Mouse (Mus musculus) lung, embryonic 15.5 days (tissue): ENCODE measurements around the gene Gtpbp4. TPM values are rescaled to one million over a fixed set of nuclear protein-coding genes. Genes with fewer than 3 reads are reported as not detected.
"Not testable (repeated sequence)": the region's sequence is repeated elsewhere in the genome, so short reads cannot be mapped to it uniquely, and the experiment has no call there.

Experiments
- ATAC-seq: fragments of 200-750 bp; cut with Nextera tagmentation; 2 replicates; pipeline ENCODE4 v1.8.0; 2017; ENCODE audit warnings: moderate number of reproducible peaks, borderline replicate concordance; ENCODE audit not compliant: low FRiP score, low TSS enrichment; ENCODE audit errors: extremely low read depth
- H3K27ac ChIP-seq: fragments of 300-500 bp; sonication (generic); 2 replicates; pipeline ENCODE4 v1.5.1; 2015; ENCODE audit warnings: moderate library complexity, mild to moderate bottlenecking, inconsistent platforms
- H3K27me3 ChIP-seq: fragments of 300-500 bp; sonication (generic); 2 replicates; pipeline ENCODE4 v1.6.1; 2015; ENCODE audit warnings: inconsistent platforms
- H3K36me3 ChIP-seq: fragments of 300-500 bp; sonication (generic); 2 replicates; pipeline ENCODE4 v1.6.1; 2015; ENCODE audit warnings: inconsistent platforms
- H3K4me1 ChIP-seq: fragments of 300-500 bp; sonication (generic); 2 replicates; pipeline ENCODE4 v1.6.1; 2015; ENCODE audit warnings: inconsistent platforms
- H3K4me2 ChIP-seq: fragments of 300-500 bp; sonication (generic); 2 replicates; pipeline ENCODE4 v1.6.1; 2015; ENCODE audit warnings: inconsistent platforms, mild to moderate bottlenecking, moderate library complexity
- H3K4me3 ChIP-seq: fragments of 300-500 bp; sonication (generic); 2 replicates; pipeline ENCODE4 v1.5.1; 2015; ENCODE audit warnings: mild to moderate bottlenecking, inconsistent platforms
- H3K9ac ChIP-seq: fragments of 300-500 bp; sonication (generic); 2 replicates; pipeline ENCODE4 v1.6.1; 2015; ENCODE audit warnings: inconsistent platforms
- H3K9me3 ChIP-seq: fragments of 300-500 bp; sonication (generic); 2 replicates; pipeline ENCODE4 v1.6.1; 2016; ENCODE audit warnings: inconsistent platforms
- WGBS: fragments of 180-500 bp; shearing (Covaris S2); methylation state at CpG from one replicate; pipeline ENCODE4 v1.1.7; 2015; 5-methylcytosine and 5-hydroxymethylcytosine counted together
- polyA plus RNA-seq: library from polyadenylated mRNA; unstranded; fragments of >200 nt; fragmentation: Nextera tagmentation; extraction: Ambion mirVana; gene quantifications from 2 replicates; pipeline ENCODE4 v1.2.1, GENCODE M21; 2015

The Gtpbp4 gene
- polyA plus RNA-seq, 1 experiment from 2014 or later, result 78.8 TPM

DNA sequence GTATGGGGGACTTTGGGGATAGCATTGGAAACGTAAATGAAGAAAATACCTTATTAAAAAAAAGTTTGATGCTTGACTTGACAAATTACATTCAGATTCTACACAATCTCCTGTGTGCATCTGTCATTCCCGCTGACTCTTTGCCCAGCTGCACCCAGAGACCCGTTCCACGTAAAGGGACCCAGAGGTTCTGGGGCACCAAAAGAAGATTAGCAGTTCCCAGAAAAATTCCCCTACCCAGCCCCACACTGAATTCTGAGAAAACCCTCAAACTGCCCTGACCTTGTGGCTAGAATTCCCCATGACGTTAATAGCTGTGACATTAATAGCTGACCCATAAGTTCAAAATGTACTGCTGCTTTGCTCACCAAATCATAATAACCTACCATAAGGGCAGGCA lies 30.7 kb downstream of the Gtpbp4 start:
- no peak overlapping the region for H3K9ac ChIP-seq
- no peaks in the 10 kb centered on the region for H3K4me1 ChIP-seq
- H3K27ac ChIP-seq, result no peak overlapping the region
- no peak overlapping the region for H3K4me2 ChIP-seq
- H3K27me3 ChIP-seq, result no peaks in the 10 kb centered on the region
- ATAC-seq, result no peak
- H3K36me3 ChIP-seq, result peaks cover 12% of the 10 kb centered on the region
- 83% methylated on average over 5 of the region's 5 CpGs for WGBS
- H3K4me3 ChIP-seq, result no peak overlapping the region
- no peaks in the 10 kb centered on the region for H3K9me3 ChIP-seq

GRCm38 (mm10) chr13:8962266-8962665 lies 33.6 kb downstream of the Gtpbp4 start:
- 29% methylated on average over 5 of the region's 5 CpGs for WGBS
- not testable (repeated sequence) for ATAC-seq, H3K9me3 ChIP-seq, H3K4me3 ChIP-seq, H3K27ac ChIP-seq, H3K27me3 ChIP-seq, H3K36me3 ChIP-seq, H3K9ac ChIP-seq, H3K4me2 ChIP-seq, H3K4me1 ChIP-seq

DNA sequence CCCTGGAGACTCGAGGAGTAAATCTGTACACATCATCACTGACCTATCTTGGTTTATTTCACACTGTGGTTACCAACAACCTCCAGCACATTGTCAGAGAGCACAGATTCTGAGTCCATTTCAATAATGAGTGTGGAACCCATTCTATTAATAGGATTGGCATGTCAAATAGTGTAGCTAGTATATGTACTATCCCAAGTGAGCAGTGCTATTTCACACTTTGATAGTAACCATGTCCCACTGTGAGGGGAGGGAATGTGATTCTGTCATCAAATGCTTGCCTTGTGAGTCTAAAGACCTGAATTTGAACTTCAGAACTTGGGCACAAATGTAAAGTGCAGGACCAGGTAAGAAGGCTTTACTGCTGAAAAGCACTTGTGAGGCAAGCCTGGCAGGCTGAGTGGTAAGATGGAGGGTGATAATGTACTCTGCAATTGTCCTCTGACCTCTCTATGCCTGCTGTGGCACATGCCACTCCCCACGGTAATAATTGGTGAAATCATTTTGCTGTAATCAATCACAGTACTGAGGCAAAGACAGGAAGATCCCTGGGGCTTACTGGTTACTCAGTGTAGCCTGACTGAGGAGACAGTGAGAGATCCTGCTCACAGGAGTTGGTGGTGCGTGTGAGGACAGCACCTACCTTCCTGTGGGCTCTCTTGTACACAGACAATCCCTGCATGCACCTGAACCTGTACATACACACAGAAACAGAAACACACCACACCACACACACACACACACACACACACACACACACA lies 34.6 kb downstream of the Gtpbp4 start:
- H3K36me3 ChIP-seq, H3K4me1 ChIP-seq, ATAC-seq, H3K4me2 ChIP-seq, H3K9ac ChIP-seq, H3K4me3 ChIP-seq, H3K9me3 ChIP-seq, H3K27ac ChIP-seq, H3K27me3 ChIP-seq: not testable (repeated sequence)
- WGBS, result 59% methylated on average over 3 of the region's 3 CpGs

- 76% methylated on average over 6 of the region's 6 CpGs for WGBS
- H3K4me1 ChIP-seq, H3K36me3 ChIP-seq, H3K4me2 ChIP-seq, H3K9ac ChIP-seq, ATAC-seq, H3K4me3 ChIP-seq, H3K27ac ChIP-seq, H3K9me3 ChIP-seq, H3K27me3 ChIP-seq: not testable (repeated sequence)
Observed at GRCm38 (mm10) chr13:8959554-8959953, 36.3 kb downstream of the Gtpbp4 start.

GRCm38 (mm10) chr13:8959058-8959457 lies 36.8 kb downstream of the Gtpbp4 start:
- H3K27me3 ChIP-seq, H3K36me3 ChIP-seq, H3K4me2 ChIP-seq, ATAC-seq, H3K4me3 ChIP-seq, H3K27ac ChIP-seq, H3K9me3 ChIP-seq, H3K4me1 ChIP-seq, H3K9ac ChIP-seq: not testable (repeated sequence)
- WGBS, result 36% methylated on average over 1 of the region's 5 CpGs

GRCm38 (mm10) chr13:8956873-8957272 lies 39.0 kb downstream of the Gtpbp4 start:
- not testable (repeated sequence) for H3K4me1 ChIP-seq, H3K36me3 ChIP-seq, H3K27ac ChIP-seq, H3K4me2 ChIP-seq, H3K4me3 ChIP-seq, H3K27me3 ChIP-seq, H3K9me3 ChIP-seq, ATAC-seq, H3K9ac ChIP-seq
- WGBS, result no CpG with 5 or more reads among the region's 5 CpGs

DNA sequence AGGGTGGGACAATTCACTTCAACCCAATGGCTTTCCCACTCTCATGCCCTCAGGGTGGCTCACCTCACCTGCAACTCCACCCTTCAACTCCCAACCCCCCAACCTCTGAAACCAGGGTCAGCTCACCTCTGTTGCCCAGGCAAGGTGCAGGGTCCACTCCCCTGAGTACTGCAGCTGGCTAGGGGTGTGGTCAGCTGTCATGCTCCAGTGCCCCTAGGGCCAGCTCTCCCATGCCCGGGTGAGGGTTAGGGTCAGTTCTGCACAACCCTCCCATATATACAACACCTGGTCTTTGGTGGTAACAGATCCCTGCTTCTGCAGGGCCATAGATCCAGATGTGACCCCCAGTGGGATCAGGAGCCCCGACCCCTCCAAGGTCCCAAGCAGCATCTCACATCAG lies 40.8 kb downstream of the Gtpbp4 start:
- WGBS, result 89% methylated on average over 2 of the region's 2 CpGs
- not testable (repeated sequence) for ATAC-seq, H3K36me3 ChIP-seq, H3K4me3 ChIP-seq, H3K9me3 ChIP-seq, H3K4me2 ChIP-seq, H3K4me1 ChIP-seq, H3K9ac ChIP-seq, H3K27me3 ChIP-seq, H3K27ac ChIP-seq

- not testable (repeated sequence) for H3K4me3 ChIP-seq, ATAC-seq, H3K27me3 ChIP-seq, H3K9me3 ChIP-seq, H3K4me2 ChIP-seq, H3K36me3 ChIP-seq, H3K27ac ChIP-seq, H3K9ac ChIP-seq, H3K4me1 ChIP-seq
Observed at GRCm38 (mm10) chr13:8952563-8952962, 43.3 kb downstream of the Gtpbp4 start, which contains the start of gene Idi2. TSS of gene Idi2 (plus strand) at chr13:8952863.

DNA sequence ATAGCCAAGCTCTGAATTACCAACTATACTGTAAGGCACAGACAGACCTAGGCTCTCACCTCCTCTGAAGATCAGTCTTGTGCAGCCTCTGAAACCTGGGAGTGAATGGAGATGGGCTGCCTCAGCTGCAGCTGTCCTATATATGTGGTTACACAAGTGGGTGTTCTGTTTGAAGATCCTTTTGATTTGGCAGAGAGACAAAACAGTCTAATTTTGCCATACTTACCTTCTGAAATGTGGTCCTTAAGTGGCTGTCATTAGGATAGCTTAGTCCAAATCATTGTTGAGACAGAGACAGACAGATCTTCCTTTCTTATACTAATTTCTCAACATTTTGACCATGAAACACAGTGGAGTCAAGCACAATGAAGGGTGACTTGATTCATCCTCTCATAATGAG lies 47.8 kb downstream of the Gtpbp4 start, which contains the start of gene Gm9745:
TSS of gene Gm9745 (minus strand) at position 101 of the 400 bp plus-strand sequence.
- not testable (repeated sequence) for ATAC-seq, H3K4me1 ChIP-seq, H3K4me2 ChIP-seq, H3K9me3 ChIP-seq, H3K27me3 ChIP-seq, H3K36me3 ChIP-seq, H3K4me3 ChIP-seq, H3K9ac ChIP-seq, H3K27ac ChIP-seq

DNA sequence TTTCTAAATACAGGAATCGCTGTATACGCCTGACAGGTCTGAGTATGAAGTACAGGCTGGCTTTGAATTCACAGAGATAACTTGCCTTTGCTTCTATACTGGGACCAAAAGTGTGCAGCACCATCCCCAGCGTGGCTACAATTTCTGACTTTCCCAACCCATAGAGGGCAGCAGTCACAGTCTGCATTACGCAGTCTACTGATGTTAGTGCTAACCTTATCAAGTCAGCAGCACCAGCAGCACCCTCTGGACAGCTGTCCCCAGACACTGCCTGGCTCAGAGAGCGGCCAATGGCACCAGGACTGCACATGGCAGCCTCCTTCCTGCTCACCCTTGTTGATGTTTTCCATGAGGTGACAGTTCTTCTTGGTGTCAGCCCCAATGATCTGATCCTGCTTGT lies 52.1 kb downstream of the Gtpbp4 start:
- H3K36me3 ChIP-seq, H3K4me1 ChIP-seq, H3K4me2 ChIP-seq, ATAC-seq, H3K27ac ChIP-seq, H3K4me3 ChIP-seq, H3K9ac ChIP-seq, H3K27me3 ChIP-seq, H3K9me3 ChIP-seq: not testable (repeated sequence)
- WGBS, result no CpG with 5 or more reads among the region's 5 CpGs

GRCm38 (mm10) chr13:8941701-8942100 lies 54.2 kb downstream of the Gtpbp4 start:
- not testable (repeated sequence) for H3K9ac ChIP-seq, H3K27me3 ChIP-seq, H3K4me3 ChIP-seq, H3K36me3 ChIP-seq, H3K9me3 ChIP-seq, ATAC-seq, H3K4me1 ChIP-seq, H3K27ac ChIP-seq, H3K4me2 ChIP-seq
- 13% methylated on average over 1 of the region's 5 CpGs for WGBS

DNA sequence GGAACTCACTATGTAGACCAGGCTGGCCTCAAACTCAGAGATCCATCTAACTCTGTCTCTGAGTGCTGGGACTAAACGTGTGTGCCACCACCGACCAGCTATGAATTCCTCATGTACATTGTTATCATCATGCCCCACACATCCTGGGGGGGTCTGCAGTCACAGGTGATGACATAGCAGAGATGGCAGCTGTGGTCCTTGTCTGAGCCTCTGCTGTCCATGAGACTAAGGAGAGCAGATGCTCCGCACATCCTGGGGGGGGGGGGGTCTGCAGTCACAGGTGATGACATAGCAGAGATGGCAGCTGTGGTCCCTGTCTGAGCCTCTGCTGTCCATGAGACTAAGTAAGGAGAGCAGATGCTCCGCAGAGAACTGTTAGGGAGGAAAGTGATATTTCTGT lies 54.8 kb downstream of the Gtpbp4 start:
- 72% methylated on average over 4 of the region's 4 CpGs for WGBS

GRCm38 (mm10) chr13:8937611-8938140 lies 58.2 kb downstream of the Gtpbp4 start:
- not testable (repeated sequence) for H3K9ac ChIP-seq, ATAC-seq, H3K27me3 ChIP-seq, H3K36me3 ChIP-seq, H3K4me3 ChIP-seq, H3K9me3 ChIP-seq, H3K4me1 ChIP-seq, H3K4me2 ChIP-seq, H3K27ac ChIP-seq
- 80% methylated on average over 6 of the region's 6 CpGs for WGBS

More for the DNA sequence above, 54.8 kb downstream of the Gtpbp4 start:
- not testable (repeated sequence) for H3K27me3 ChIP-seq, H3K27ac ChIP-seq, H3K9ac ChIP-seq, H3K9me3 ChIP-seq, H3K4me1 ChIP-seq, ATAC-seq, H3K36me3 ChIP-seq, H3K4me3 ChIP-seq, H3K4me2 ChIP-seq
